Mouse (Mus musculus) heart, postnatal 4 days (tissue): Measurements from ENCODE around the gene Slc8a3. TPM values are rescaled to one million over a fixed set of nuclear protein-coding genes. Genes with fewer than 3 reads are reported as not detected.

ENCODE experiments used
- DNase-seq: peaks from one replicate; pipeline ENCODE4 v3.0.0; 2021
- total RNA-seq, 2 experiments: library from RNA; stranded (reverse); gene quantifications; 2 replicates each; pipeline ENCODE4 v1.2.3; 2021

Slc8a3 gene
- total RNA-seq, 2 experiments from 2014 or later, result 0.14 to 0.61 TPM

GRCm38 (mm10) chr12:81235456-81236330 is 97.3 kb downstream of the Slc8a3 start:
- no peak for DNase-seq

- no peak for DNase-seq
These were observed 99.1 kb downstream of the Slc8a3 start for GRCm38 (mm10) chr12:81233746-81234380.

DNA sequence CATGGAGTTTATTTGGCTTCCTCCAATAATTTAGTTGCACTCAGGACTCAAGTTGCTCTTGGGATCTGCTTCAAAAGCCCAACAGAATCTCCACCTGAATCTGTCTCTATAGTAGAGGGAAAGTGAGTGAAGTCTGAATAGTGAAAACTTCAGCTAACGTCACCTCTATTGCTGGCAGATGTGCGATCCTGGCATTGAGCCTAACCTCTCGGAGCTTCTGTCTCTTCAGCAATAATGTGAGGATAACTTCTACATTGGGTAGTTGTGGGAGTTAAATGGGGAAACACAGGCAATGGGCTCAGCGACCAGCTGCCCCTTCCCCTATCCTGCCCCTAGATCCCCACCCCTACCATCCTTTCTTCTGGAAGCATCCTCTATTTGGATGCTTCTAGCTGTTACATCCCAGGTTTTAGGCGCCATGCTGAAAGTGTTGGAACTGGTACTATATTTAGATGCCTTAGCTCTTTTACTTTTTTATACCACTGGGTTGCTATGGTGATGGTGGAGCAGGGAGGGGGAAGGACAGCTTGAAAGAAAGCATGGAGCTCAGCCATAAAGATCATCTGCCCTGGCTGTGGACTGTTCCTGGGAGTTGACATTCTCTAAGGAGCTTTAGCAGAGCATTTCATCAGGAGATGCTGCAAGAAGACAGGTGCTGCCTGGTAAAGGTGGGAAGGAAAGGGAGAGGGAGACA is 105.1 kb downstream of the Slc8a3 start:
- no peak for DNase-seq

- DNase-seq, result no peak
These were observed 106.4 kb downstream of the Slc8a3 start for GRCm38 (mm10) chr12:81226590-81226989.

- no peak for DNase-seq
These were observed 106.9 kb downstream of the Slc8a3 start for GRCm38 (mm10) chr12:81225966-81226577.

DNA sequence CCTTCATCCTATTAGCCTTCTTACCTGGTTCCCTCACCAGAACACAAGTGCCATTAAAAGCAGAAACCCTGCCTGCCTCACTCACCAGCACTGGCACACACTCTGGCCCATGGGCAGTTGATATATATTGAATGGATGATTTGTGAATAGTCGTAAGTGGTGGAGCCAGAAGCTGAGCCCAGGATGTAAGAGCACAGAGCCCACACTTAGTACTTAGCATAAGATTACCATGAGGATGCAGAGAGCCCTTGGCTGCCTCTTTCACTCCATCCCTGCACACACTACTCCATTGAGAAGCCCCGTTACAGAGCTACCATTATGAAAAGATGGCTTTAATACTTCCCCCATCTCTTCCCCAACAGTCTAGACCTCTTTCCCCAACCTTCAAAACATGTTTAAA is 108.1 kb downstream of the Slc8a3 start:
- no peak for DNase-seq

- DNase-seq, result no peak
These were observed 109.7 kb downstream of the Slc8a3 start for GRCm38 (mm10) chr12:81223276-81223675.

GRCm38 (mm10) chr12:81219339-81219738 is 113.6 kb downstream of the Slc8a3 start:
- no peak for DNase-seq

DNA sequence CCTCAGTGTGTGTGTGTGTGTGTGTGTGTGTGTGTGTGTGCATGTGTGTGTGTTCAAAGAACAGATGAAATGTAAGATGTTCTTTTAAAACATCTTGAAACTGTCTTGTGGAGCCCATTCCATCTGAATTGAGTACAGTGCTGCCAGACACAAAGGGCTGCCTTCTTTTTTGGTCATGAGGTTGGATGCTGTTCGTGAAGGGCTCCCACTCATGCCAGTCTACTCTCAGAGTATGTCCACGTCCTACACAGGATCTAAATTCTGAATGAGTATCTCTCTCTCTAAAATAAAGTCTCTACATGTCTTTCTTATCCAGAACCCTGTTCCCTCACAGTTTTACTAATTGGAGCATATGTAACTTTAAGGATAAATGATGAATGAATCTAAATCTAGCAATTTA is 124.4 kb downstream of the Slc8a3 start:
- no peak for DNase-seq

DNA sequence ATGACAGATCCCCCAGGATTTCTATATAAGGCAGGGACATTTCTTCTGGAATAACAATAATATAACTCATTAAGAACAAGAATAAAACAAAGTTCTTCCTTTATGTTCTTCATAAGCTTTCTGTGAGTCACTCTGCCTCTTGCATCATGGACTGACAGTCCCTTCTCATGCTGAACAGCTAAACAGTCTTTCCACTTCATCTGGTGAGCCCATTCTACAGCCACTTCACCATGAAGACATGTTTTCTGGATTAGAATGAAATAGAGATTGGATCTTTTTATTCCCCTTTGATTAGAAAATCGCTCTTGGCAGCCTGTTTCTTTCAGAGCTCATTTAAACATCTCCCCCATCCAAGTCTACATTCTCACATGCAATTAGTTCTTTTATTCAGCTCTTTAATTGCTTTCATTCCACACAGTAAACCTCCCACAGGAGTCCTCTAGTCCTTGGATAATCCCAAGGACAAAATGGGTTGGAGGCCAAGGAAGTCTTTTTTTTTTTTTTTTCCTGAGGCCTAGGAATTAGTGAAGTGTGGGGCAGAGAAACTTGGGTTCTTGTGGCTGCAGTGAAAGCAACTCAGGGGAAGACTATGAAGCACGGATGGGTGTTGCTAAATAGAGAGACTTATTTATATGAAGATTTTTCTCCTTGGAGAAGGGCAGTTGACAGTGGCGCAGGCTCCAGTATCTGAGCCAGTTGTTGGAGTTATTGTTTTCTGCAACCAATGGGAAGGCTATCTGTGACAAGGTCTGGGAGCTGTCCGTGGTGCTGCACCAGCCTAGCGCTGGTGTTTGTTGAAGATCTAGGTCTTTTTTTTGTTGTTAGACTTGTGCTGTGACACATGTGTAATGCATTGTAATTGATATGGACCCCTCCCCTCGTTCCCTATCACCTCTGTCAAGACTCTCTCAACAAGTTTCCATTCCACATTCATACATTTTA is 127.1 kb downstream of the Slc8a3 start:
- DNase-seq, result peak; percentile 74

- no peak for DNase-seq
These were observed 129.8 kb downstream of the Slc8a3 start for GRCm38 (mm10) chr12:81203226-81203625.

- peak; percentile 77 for DNase-seq
These were observed 133.6 kb downstream of the Slc8a3 start for GRCm38 (mm10) chr12:81199280-81199955.

DNA sequence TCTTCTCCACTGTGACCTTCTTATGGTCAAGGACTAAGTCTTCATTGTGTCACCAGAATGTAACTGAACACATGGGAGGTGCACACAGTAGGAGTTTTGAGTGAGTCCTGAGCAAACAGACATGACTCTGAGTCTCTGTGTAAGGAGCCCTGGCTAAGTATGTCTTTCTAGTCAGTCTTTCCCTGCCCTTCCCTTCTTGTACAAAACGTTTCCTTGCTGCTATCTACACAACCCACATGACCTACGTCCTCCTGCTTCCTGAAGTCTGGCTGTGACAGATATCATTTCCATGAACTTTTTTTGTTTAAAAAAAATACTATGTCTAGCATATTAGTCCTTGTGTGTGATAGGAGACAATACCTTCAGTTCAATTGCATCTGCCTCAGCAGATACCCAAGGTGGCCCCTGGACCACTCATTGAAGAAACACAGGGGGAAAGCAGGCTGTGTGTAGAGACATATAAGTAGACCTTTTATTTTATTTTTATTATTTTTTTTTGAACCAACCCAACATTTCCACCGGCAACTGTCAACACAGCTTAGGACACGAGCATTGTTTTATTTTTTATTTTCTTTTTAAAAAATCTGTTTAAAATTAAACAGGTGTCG is 135.4 kb downstream of the Slc8a3 start:
- DNase-seq, result no peak

DNA sequence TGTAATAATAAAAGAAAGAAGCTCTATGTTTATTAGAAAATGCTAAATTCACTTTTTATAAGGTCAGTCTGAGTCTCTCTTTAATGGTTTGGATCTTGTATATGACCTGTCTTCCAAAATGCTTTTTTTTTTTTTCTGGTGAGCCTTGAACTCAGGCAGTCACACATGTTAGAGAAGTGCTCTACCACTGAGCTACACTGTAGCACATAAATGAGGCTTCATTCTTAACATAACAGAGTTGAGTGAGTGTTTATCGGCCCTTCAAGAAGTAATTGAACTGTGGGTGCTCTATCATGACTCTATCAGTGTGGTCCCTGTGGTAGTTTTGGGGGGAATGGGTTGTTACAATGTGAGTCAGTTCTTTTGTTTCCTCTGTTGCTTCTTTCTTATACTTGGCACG is 139.0 kb downstream of the Slc8a3 start:
- DNase-seq, result no peak

DNA sequence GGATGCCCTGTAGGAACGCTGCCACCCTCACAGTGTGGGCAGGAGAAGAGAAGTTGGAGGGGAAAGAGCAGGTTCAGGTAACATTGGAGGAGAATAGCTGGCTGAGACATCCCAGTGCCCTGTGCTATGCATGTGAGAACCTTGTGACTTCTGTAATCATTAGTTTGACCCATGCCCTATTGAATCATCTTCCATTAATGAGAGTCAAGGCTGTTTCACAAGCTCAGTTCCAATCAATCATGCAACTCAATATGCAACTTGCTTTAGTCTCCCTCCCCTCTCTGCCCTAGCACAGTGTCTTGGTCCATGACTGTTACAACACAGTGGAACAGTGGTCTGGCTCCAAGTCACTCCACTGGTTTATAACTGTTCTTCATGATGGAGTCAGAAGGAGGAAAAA is 143.3 kb downstream of the Slc8a3 start:
- DNase-seq, result no peak

DNA sequence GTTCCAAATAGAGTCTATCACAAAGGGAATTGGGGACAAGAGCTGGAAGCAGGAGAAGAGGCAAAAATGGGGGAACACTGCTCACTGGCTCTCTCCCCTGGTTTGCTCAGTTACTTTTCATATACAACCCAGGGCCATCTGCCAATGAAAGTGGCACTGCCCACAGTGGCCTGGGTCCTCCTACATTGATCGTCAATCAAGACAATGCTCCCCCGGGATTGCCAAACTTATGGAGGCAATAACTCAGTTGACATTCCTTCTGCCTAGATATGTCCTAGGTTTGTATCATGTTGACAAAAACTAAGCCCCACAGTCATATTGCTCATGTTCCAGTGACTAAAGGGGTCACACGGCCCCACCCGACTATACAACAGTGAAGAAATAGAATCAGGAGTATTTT is 144.0 kb downstream of the Slc8a3 start:
- DNase-seq, result no peak

DNA sequence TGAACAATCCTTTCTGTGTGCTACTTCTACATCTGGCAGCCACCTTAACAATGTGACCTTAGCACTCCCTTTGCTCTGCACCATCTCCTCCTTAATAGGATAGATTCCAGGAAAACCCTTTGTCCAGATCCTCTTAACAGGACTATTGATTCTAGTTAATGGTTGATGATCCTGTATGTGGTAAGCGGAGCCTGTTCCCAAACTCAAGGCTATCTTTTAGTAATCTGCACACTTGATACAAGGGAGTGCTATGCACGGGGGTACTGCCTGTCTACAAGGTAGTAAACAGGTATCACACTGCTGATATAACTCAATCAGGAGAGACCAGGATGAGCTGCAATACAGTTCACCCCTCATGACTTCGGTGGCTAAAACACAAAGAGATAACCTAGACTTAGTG is 144.6 kb downstream of the Slc8a3 start:
- no peak for DNase-seq

DNA sequence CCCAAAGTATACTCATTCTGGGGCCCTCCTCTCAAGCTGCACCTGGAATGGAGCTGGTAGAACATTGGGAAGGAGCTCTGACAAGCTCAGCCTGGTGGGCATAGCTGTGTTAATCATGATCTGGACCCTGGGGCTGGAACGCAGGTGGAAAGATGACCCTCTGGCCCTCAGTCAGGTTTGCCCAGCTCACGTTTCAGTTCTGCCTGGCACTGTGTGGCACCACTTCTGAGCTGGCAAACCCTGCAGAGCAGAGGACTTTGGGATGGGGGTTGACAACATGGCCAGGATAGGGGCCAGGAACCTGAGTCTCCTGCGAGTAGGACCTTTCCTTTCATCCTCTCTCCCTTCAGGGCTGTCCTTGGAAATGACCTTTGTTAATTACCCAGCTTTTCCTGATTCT is 146.3 kb downstream of the Slc8a3 start:
- no peak for DNase-seq

GRCm38 (mm10) chr12:81186081-81186480 is 146.9 kb downstream of the Slc8a3 start:
- no peak for DNase-seq

- no peak for DNase-seq
These were observed 148.0 kb downstream of the Slc8a3 start for GRCm38 (mm10) chr12:81184967-81185366.

DNA sequence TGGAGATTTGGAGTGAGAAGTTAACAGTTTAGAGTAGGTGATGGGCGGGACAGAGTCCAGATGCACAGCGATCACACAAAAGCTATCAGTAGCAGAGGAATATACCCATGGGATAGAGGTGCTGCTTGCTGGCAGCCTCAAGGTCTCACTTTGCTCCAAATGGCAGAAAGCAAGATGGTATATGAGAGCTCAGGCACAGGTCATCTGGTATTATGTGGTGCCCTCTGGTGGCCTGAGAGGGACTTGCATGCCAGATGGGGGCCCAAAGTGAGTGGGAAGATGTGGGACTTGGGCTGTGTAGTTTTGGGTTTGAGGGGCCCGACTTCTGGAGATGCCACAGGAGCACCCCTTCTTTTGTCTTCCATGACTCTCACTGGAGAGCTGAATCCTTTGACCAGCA is 150.9 kb downstream of the Slc8a3 start:
- peak; percentile 77 for DNase-seq
